Mouse (Mus musculus) monocyte, adult 5-6 weeks (primary cell): ENCODE measurements around the gene Igfals. TPM values are rescaled to one million over a fixed set of nuclear protein-coding genes. Genes with fewer than 3 reads are reported as not detected.

Experiments used
- ATAC-seq: fragments of 153-309, 156-312 bp; replicated peaks from 2 replicates; pipeline ENCODE4 v1.8.0; 2017; ENCODE audit warnings: mild to moderate bottlenecking; ENCODE audit not compliant: low TSS enrichment, insufficient number of reproducible peaks, severe bottlenecking, poor library complexity, low FRiP score
- total RNA-seq: library from RNA; stranded (forward); fragments of 200-1000, 200-491, 200-594 nt; gene quantifications from 3 replicates; pipeline ENCODE4 v1.2.3, GENCODE M21; 2017

Igfals gene
- total RNA-seq, 1 experiment from 2014 or later = not detected

DNA sequence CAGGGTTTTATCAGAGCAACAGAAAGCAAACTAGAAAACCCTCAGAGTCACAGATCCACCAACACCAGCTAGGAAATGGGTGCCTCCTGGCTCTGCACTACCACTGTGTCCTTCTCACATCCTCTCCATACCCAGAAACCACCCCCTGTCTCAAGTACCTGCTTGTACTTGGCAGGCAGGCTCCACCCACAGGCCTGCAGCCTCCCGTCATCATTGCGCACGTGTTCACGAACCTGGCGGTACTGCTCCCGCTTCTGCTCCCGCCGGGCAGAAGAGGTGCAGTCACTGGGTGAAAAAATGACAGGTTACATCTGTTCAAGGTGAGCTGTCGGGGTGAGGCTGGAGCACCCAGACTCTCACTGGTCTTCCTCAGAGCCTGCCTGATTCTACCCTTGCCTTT is 38.0 kb downstream of the Igfals start:
- ATAC-seq = no peak

DNA sequence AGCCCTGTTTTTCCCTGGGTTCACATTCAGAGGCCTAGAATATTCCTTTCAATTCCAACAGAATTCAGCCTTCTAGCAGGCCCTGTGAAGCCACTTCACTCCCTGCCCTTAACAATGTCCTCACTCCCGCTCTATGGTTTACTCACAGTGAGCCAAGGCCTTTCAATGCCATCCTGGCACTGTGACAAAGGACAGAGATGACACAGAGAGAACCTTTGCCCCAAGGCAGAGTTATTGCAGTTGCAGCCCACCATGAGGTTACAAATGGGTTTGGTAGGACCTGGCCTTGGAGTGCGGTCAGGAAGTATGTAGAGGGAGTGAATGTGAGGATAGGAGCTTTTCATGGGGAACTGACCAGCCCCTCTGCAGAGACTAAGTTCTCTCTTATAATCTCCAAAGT is 41.8 kb downstream of the Igfals start:
- no peak for ATAC-seq

- ATAC-seq = no peak
These were observed 48.2 kb downstream of the Igfals start for GRCm38 (mm10) chr17:24913984-24914383.

DNA sequence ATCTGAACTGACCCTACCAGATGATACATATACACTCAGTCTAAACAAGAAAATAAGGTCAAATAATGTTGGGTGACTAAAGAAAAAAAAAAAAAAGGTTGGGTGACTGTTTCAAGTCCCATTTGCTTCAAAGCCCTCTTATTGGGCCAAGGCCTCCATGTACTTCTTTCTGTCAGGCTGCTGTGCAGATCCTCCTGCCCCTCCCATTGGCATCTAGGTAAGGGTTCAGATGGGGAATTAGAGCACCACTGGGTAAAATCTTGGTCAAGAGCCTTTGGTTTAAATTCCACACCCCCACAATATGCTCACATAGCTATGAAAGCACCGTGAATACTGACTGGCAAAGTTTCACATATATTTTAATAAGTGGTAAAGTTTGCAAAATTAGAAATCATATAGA is 57.4 kb downstream of the Igfals start:
- no peak for ATAC-seq

DNA sequence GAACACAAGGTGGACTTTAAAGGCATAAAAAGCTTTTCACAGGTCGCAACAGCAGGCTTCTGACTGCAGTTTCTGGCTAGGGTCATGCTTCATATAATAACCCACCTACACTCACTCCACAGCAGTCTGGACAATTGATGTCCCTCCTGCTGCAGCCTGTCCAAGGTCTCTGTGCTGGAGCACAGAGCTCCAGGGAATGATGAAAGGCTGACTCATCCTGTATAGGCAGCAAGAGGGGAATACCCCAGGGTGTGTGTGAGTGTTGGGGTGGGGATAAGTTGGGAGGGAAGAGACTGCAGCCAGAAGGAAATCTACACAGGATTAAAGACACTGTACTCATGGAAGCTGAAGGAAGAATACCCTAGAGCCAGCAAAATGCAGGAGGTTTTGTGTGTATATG is 63.7 kb downstream of the Igfals start:
- ATAC-seq = no peak

Other genes starting within 250 kb of the Igfals start
- gene Tsc2, start 233.4 kb upstream of the Igfals start, total RNA-seq = 20.2 to 53.0 TPM (median 29.4 TPM) in 3 replicates
- gene Nthl1, start 233.3 kb upstream of the Igfals start, total RNA-seq = 2.5 to 2.6 TPM in 2 of 3 replicates, not detected in the other
- gene Slc9a3r2, start 215.7 kb upstream of the Igfals start, total RNA-seq = 0.48 to 0.78 TPM in 2 of 3 replicates, not detected in the other
- not detected in 3 replicates for gene Npw, start 207.5 kb upstream of the Igfals start, total RNA-seq
- 14.6 to 21.7 TPM (median 15.7 TPM) in 3 replicates for gene Zfp598, start 196.3 kb upstream of the Igfals start, total RNA-seq
- gene Syngr3, start 176.0 kb upstream of the Igfals start, total RNA-seq = not detected in 3 replicates
- gene Gfer, start 169.8 kb upstream of the Igfals start, total RNA-seq = 12.4 to 19.8 TPM (median 15.4 TPM) in 3 replicates
- gene Noxo1, start 169.8 kb upstream of the Igfals start, total RNA-seq = 0.48 to 3.0 TPM (median 2.1 TPM) in 3 replicates
- 9.7 to 19.8 TPM (median 18.6 TPM) in 3 replicates for gene Tbl3, start 158.3 kb upstream of the Igfals start, total RNA-seq
- gene Rnf151, start 147.9 kb upstream of the Igfals start, total RNA-seq = 2.8 TPM in 1 of 3 replicates, not detected in the others
- gene Rps2, start 147.9 kb upstream of the Igfals start, total RNA-seq = 428 to 669 TPM (median 533 TPM) in 3 replicates
- gene Ndufb10, start 141.5 kb upstream of the Igfals start, total RNA-seq = 144 to 243 TPM (median 228 TPM) in 3 replicates
- gene Rpl3l, start 138.2 kb upstream of the Igfals start, total RNA-seq = 4.7 to 14.6 TPM (median 10.2 TPM) in 3 replicates
- gene Msrb1, start 129.4 kb upstream of the Igfals start, total RNA-seq = 248 to 361 TPM (median 344 TPM) in 3 replicates
- gene Hs3st6, start 113.0 kb upstream of the Igfals start, total RNA-seq = not detected in 3 replicates
- not detected in 3 replicates for gene Meiob, start 61.7 kb upstream of the Igfals start, total RNA-seq
- 23.2 to 48.3 TPM (median 34.5 TPM) in 3 replicates for gene Hagh, start 25.9 kb upstream of the Igfals start, total RNA-seq
- 3.2 to 6.6 TPM (median 4.8 TPM) in 3 replicates for gene Fahd1, start 15.6 kb upstream of the Igfals start, total RNA-seq
- gene Nubp2, start 20.4 kb downstream of the Igfals start, total RNA-seq = 34.3 to 41.0 TPM (median 40.1 TPM) in 3 replicates
- 16.6 to 25.9 TPM (median 20.5 TPM) in 3 replicates for gene Spsb3, start 20.6 kb downstream of the Igfals start, total RNA-seq
- 12.0 to 20.2 TPM (median 12.9 TPM) in 3 replicates for gene Eme2, start 29.1 kb downstream of the Igfals start, total RNA-seq
- gene Mrps34, start 29.1 kb downstream of the Igfals start, total RNA-seq = 13.4 to 24.4 TPM (median 19.0 TPM) in 3 replicates
- gene Nme3, start 30.5 kb downstream of the Igfals start, total RNA-seq = 28.0 to 48.6 TPM (median 30.1 TPM) in 3 replicates
- 46.0 to 84.3 TPM (median 50.2 TPM) in 3 replicates for gene Mapk8ip3, start 71.0 kb downstream of the Igfals start, total RNA-seq
- gene Jpt2, start 94.7 kb downstream of the Igfals start, total RNA-seq = 13.4 to 14.4 TPM (median 14.2 TPM) in 3 replicates
- gene Cramp1l, start 149.8 kb downstream of the Igfals start, total RNA-seq = 10.3 to 23.9 TPM (median 11.2 TPM) in 3 replicates
- gene Ift140, start 150.1 kb downstream of the Igfals start, total RNA-seq = 11.7 to 13.0 TPM (median 12.6 TPM) in 3 replicates
- gene Tmem204, start 217.6 kb downstream of the Igfals start, total RNA-seq = not detected in 3 replicates
- 13.3 to 21.2 TPM (median 17.5 TPM) in 3 replicates for gene Telo2, start 250.0 kb downstream of the Igfals start, total RNA-seq